ENCODE assay signal across 25 mouse cellular contexts in genomic region chr1:189876162-189876561, GRCm38 (mm10). TPM values are rescaled to one million over a fixed set of nuclear protein-coding genes. Genes with fewer than 3 reads are reported as not detected.
DNase-seq lines count a peak whose midpoint lies in the region; ATAC-seq lines count a peak whose summit lies in the region.
"Had no signal": no experiment of that assay in that cellular context is flagged by ENCODE, and none has a peak within 500 bp of the region (broad histone marks: within the 10 kb centered on the region; RNA-seq: fewer than 3 reads in every experiment).

No protein-coding gene starts in this region.

- no peak for ATAC-seq in lung, embryonic 15.5 days (ENCODE audit: borderline replicate concordance, extremely low read depth, low FRiP score, low TSS enrichment)
- ATAC-seq in heart, embryonic 12.5 days (ENCODE audit: insufficient number of reproducible peaks, low FRiP score), result no peak
- no peak for ATAC-seq in midbrain, embryonic 16.5 days
- ATAC-seq: forebrain, embryonic 16.5 days; inflammation-experienced regulatory T-cells, adult 6 months had no signal

- H3K27ac ChIP-seq in lung, embryonic 15.5 days, result peak overlapping the region; percentile 83
- peak overlapping the region; percentile 57 for H3K27ac ChIP-seq in heart, embryonic 12.5 days (ENCODE audit: poor library complexity, severe bottlenecking)
- no peak overlapping the region for H3K27ac ChIP-seq in midbrain, embryonic 16.5 days (ENCODE audit: low read length)
- H3K27ac ChIP-seq: forebrain, embryonic 10.5 days; hindbrain, embryonic 14.5 days; limb, embryonic 12.5 days; midbrain, embryonic 10.5 days had no signal

- peaks cover 29% of the 10 kb centered on the region for H3K4me1 ChIP-seq in lung, embryonic 15.5 days
- H3K4me1 ChIP-seq in heart, embryonic 12.5 days (replicated peaks), result peaks cover 58% of the 10 kb centered on the region
- 0 out of 2 replicates have a peak, but pooled peaks cover 2% of the 10 kb centered on the region for H3K4me1 ChIP-seq in midbrain, embryonic 16.5 days (ENCODE audit: control insufficient read depth, insufficient read depth, low read length)

- intact Hi-C loops in heart, postnatal 25 days (cut with DNase I), result no loop called here
- intact Hi-C loops in heart, postnatal 10 days (cut with DNase I), result no loop called here

- H3K27me3 ChIP-seq in lung, embryonic 15.5 days, result no peaks in the 10 kb centered on the region
- H3K27me3 ChIP-seq in heart, embryonic 12.5 days (replicated peaks), result no peaks in the 10 kb centered on the region
- H3K27me3 ChIP-seq in midbrain, embryonic 16.5 days (ENCODE audit: control insufficient read depth, insufficient read depth, low read depth, low read length), result no peaks in the 10 kb centered on the region
- H3K27me3 ChIP-seq: CH12.LX; limb, embryonic 12.5 days; Patski had no signal

- 58% methylated on average over 8 of the region's 8 CpGs for WGBS in lung, embryonic 15.5 days
- 57% methylated on average over 8 of the region's 8 CpGs for WGBS in heart, embryonic 12.5 days
- WGBS in midbrain, embryonic 16.5 days, result 86% methylated on average over 8 of the region's 8 CpGs

- no peak overlapping the region for H3K4me3 ChIP-seq in lung, embryonic 15.5 days
- no peak overlapping the region for H3K4me3 ChIP-seq in heart, embryonic 12.5 days
- H3K4me3 ChIP-seq in midbrain, embryonic 16.5 days (ENCODE audit: low read depth, low read length), result no peak overlapping the region
- H3K4me3 ChIP-seq: forebrain, embryonic 10.5 days; limb, embryonic 12.5 days; midbrain, embryonic 10.5 days had no signal

- no peak overlapping the region for H3K4me2 ChIP-seq in lung, embryonic 15.5 days
- H3K4me2 ChIP-seq in heart, embryonic 12.5 days, result peak overlapping the region; percentile 16; the same call in 1 of the 2 replicates
- H3K4me2 ChIP-seq in midbrain, embryonic 16.5 days (ENCODE audit: low read length), result no peak overlapping the region
- H3K4me2 ChIP-seq: hindbrain, embryonic 14.5 days; limb, embryonic 12.5 days; liver, embryonic 11.5 days had no signal

- no peaks in the 10 kb centered on the region for H3K9me3 ChIP-seq in lung, embryonic 15.5 days
- no peaks in the 10 kb centered on the region for H3K9me3 ChIP-seq in heart, embryonic 12.5 days (replicated peaks)
- no peaks in the 10 kb centered on the region for H3K9me3 ChIP-seq in midbrain, embryonic 16.5 days (replicated peaks; ENCODE audit: control insufficient read depth, low read length, poor library complexity, severe bottlenecking)
- H3K9me3 ChIP-seq: forebrain, embryonic 10.5 days; limb, embryonic 12.5 days; midbrain, embryonic 10.5 days had no signal

- H3K9ac ChIP-seq in lung, embryonic 15.5 days, result no peak overlapping the region
- no peak overlapping the region for H3K9ac ChIP-seq in heart, embryonic 12.5 days
- H3K9ac ChIP-seq in midbrain, embryonic 16.5 days (ENCODE audit: low read depth, low read length), result no peak overlapping the region
- H3K9ac ChIP-seq: hindbrain, embryonic 14.5 days; limb, embryonic 12.5 days had no signal

- peak; percentile 61 to 73 for DNase-seq in heart, adult 18-20 months
- DNase-seq in heart, postnatal 25 days (ENCODE audit: low spot score), result no peak
- no peak for DNase-seq in lung, postnatal 25 days (ENCODE audit: low spot score)
- peak; percentile 64 to 74 for DNase-seq in heart, postnatal 10 days
- DNase-seq: adrenal gland, postnatal 36 days; cerebellum, adult 11-12 months; cerebellum, postnatal 10 days; kidney, adult 18-20 months; kidney, postnatal 4 days; lung, adult 18-20 months; right cerebral cortex, postnatal 4 days; thymus, postnatal 25 days had no signal

- H3K36me3 ChIP-seq in lung, embryonic 15.5 days, result peaks cover 6% of the 10 kb centered on the region; the same call in 1 of the 2 replicates
- peaks cover 34% of the 10 kb centered on the region for H3K36me3 ChIP-seq in heart, embryonic 12.5 days
- no peaks in the 10 kb centered on the region for H3K36me3 ChIP-seq in midbrain, embryonic 16.5 days (ENCODE audit: control insufficient read depth, insufficient read depth, low read length)
- H3K36me3 ChIP-seq: forebrain, embryonic 10.5 days; G1E; midbrain, embryonic 10.5 days had no signal

RNA-seq across cellular contexts. Expression of gene Smyd2, which starts 46.0 kb away (rescaled TPM):
- total RNA-seq in heart, adult 18-20 months (2021), result 100 to 1,000 TPM in 1 of 2 experiments, 10 to 100 TPM in 1; 92.9 to 112 TPM
- total RNA-seq in heart, postnatal 25 days (2021), result 100 to 1,000 TPM; 105 to 109 TPM
- 98.5 and 99.1 TPM in 2 replicates for polyA plus RNA-seq in lung, embryonic 15.5 days (2015; fragmentation: Nextera tagmentation; extraction: Ambion mirVana)
- 172 and 177 TPM in 2 replicates for polyA plus RNA-seq in heart, embryonic 12.5 days (2016; fragmentation: Nextera tagmentation; extraction: Ambion mirVana)
- 100 to 1,000 TPM; 166 to 180 TPM for total RNA-seq in heart, postnatal 10 days (2021)
- polyA plus RNA-seq in midbrain, embryonic 16.5 days (2015; fragmentation: Nextera tagmentation; extraction: Ambion mirVana), result 77.0 and 78.7 TPM in 2 replicates
- total RNA-seq: G1E had no signal
- polyA plus RNA-seq: G1E had no signal

Comparison
In these comparisons a context has a peak if more than half of its experiments do, and no peak if none do; other contexts are left out.
1. DNase-seq: peak in heart, adult 18-20 months (2 of 2) and heart, postnatal 10 days (2 of 2); none in heart, postnatal 25 days (single experiment) and lung, postnatal 25 days (single experiment).